Mouse (Mus musculus) spleen, adult 12 weeks (tissue): Measurements from ENCODE around the gene Bicra.

Experiments used
- DNase-seq: peaks from one replicate; pipeline ENCODE4 v3.0.0; 2022; ENCODE audit warnings: low spot score

The Bicra gene

GRCm38 (mm10) chr7:16048164-16048564, 443 bp upstream of the Bicra start:
- peak; percentile 97 for DNase-seq

GRCm38 (mm10) chr7:16046481-16047337, 1.0 kb downstream of the Bicra start:
- DNase-seq: no peak

GRCm38 (mm10) chr7:16046101-16046480, 1.6 kb downstream of the Bicra start:
- DNase-seq: peak; percentile 57

GRCm38 (mm10) chr7:16045538-16045937, 2.2 kb downstream of the Bicra start:
- no peak for DNase-seq

GRCm38 (mm10) chr7:16044531-16044930, 3.2 kb downstream of the Bicra start:
- no peak for DNase-seq

GRCm38 (mm10) chr7:16043861-16044435, 3.8 kb downstream of the Bicra start:
- no peak for DNase-seq

- DNase-seq: no peak
Observed at GRCm38 (mm10) chr7:16042850-16043775, 4.6 kb downstream of the Bicra start.

- no peak for DNase-seq
Observed at GRCm38 (mm10) chr7:16041208-16041607, 6.5 kb downstream of the Bicra start.

GRCm38 (mm10) chr7:16039363-16039762, 8.4 kb downstream of the Bicra start:
- no peak for DNase-seq

GRCm38 (mm10) chr7:16036972-16037371, 10.7 kb downstream of the Bicra start:
- no peak for DNase-seq

- DNase-seq: no peak
Observed at GRCm38 (mm10) chr7:16033580-16034461, 13.9 kb downstream of the Bicra start.

- no peak for DNase-seq
Observed at GRCm38 (mm10) chr7:16033059-16033458, 14.7 kb downstream of the Bicra start.

GRCm38 (mm10) chr7:16031072-16031471, 16.6 kb downstream of the Bicra start:
- DNase-seq: no peak

- DNase-seq: no peak
Observed at GRCm38 (mm10) chr7:16028102-16028927, 19.4 kb downstream of the Bicra start.

- no peak for DNase-seq
Observed at GRCm38 (mm10) chr7:16024603-16025222, 23.0 kb downstream of the Bicra start.

- DNase-seq: no peak
Observed at GRCm38 (mm10) chr7:16019256-16020094, 28.2 kb downstream of the Bicra start.

GRCm38 (mm10) chr7:16018016-16018810, 29.5 kb downstream of the Bicra start:
- peak; percentile 21 for DNase-seq

GRCm38 (mm10) chr7:16015384-16015783, 32.3 kb downstream of the Bicra start:
- no peak for DNase-seq
